Mouse (Mus musculus) central nervous system, embryonic 18 days (tissue): Measurements from ENCODE around the gene Ndnf. TPM values are rescaled to one million over a fixed set of nuclear protein-coding genes. Genes with fewer than 3 reads are reported as not detected.

Source experiments
- polyA plus RNA-seq: library from polyadenylated mRNA; depleted of rRNA; stranded (reverse); fragments of >200 nt; gene quantifications from 2 replicates; pipeline ENCODE4 v1.2.3, GENCODE M21; 2012; rRNA removed

The Ndnf gene
- polyA plus RNA-seq, result 5.8 and 6.8 TPM in 2 replicates

GRCm38 (mm10) chr6:65671451-65671850, at the start of gene Ndnf:
Gene Ndnf, plus strand, starts transcription at chr6:65671590.

Other genes starting within 250 kb of the Ndnf start
- 0.03 TPM in 1 of 2 replicates, not detected in the other for gene Tnip3, start 146.3 kb upstream of the Ndnf start, polyA plus RNA-seq
- 5.0 and 6.5 TPM in 2 replicates for gene Prdm5, start 107.4 kb downstream of the Ndnf start, polyA plus RNA-seq